Mouse (Mus musculus) cortical plate, adult 2 months (tissue): ENCODE data around the gene Fahd2a.

Experiments
- CTCF ChIP-seq: fragments of 200-500 bp; IDR thresholded peaks from 2 replicates; pipeline ENCODE4 v1.5.1; 2011; ENCODE audit warnings: mild to moderate bottlenecking, control low read depth, low read length; ENCODE audit not compliant: insufficient read depth; ENCODE audit errors: extremely low read depth
- POLR2A ChIP-seq: fragments of 200-500 bp; IDR thresholded peaks from 2 replicates; pipeline ENCODE4 v1.6.1; 2011; ENCODE audit warnings: mild to moderate bottlenecking, low read length, control low read depth; ENCODE audit not compliant: insufficient read depth; ENCODE audit errors: extremely low read depth

DNA sequence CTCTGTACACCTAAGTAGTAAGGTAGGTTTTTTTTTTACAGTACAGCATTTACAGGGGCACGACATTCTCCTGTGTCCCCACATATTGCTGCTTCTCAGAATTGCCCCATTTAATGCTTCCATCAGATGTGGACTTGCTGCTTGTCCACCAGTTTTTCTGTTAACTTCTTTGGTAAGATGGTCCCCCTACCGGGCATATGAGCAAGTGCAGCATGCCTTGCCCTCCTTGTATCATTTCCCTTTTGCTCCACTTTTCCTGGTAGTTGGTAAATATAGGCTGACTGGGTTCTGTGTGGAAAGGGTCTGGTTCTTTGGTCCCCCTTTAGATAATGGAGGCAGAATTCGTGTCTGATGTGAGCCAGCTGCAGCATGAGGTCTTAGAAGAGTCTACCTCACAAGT lies 14.1 kb downstream of the Fahd2a start:
- TF ChIP-seq POLR2A (no peak), CTCF (peak; percentile 79)
